Mouse (Mus musculus) lung, embryonic 14.5 days (tissue): ENCODE results near the gene Sulf2. TPM values are rescaled to one million over a fixed set of nuclear protein-coding genes. Genes with fewer than 3 reads are reported as not detected.

Source experiments
- ATAC-seq: fragments of 200-750 bp; cut with Nextera tagmentation; 2 replicates; pipeline ENCODE4 v1.8.0; 2017; ENCODE audit warnings: mild to moderate bottlenecking, moderate TSS enrichment, moderate library complexity; ENCODE audit not compliant: insufficient read depth
- DNase-seq: peaks from one replicate; pipeline ENCODE4 v3.0.0-alpha.2; 2015
- H3K27ac ChIP-seq: fragments of 300-500 bp; sonication (generic); 2 replicates; pipeline ENCODE4 v1.5.1; 2014; ENCODE audit warnings: low read depth, mild to moderate bottlenecking, moderate library complexity
- H3K27me3 ChIP-seq: fragments of 300-500 bp; sonication (generic); 2 replicates; pipeline ENCODE4 v1.6.1; 2014; ENCODE audit warnings: low read length, control low read depth; ENCODE audit not compliant: insufficient read depth
- H3K36me3 ChIP-seq: fragments of 300-500 bp; sonication (generic); 2 replicates; pipeline ENCODE4 v1.6.1; 2014; ENCODE audit warnings: control low read depth; ENCODE audit not compliant: insufficient read depth
- H3K4me1 ChIP-seq: fragments of 300-500 bp; sonication (generic); 2 replicates; pipeline ENCODE4 v1.6.1; 2014; ENCODE audit warnings: antibody characterized with exemption, control low read depth; ENCODE audit not compliant: insufficient read depth
- H3K4me2 ChIP-seq: fragments of 300-500 bp; sonication (generic); 2 replicates; pipeline ENCODE4 v1.6.1; 2014; ENCODE audit warnings: mild to moderate bottlenecking
- H3K4me3 ChIP-seq: fragments of 300-500 bp; sonication (generic); 2 replicates; pipeline ENCODE4 v1.5.1; 2014; ENCODE audit warnings: low read depth, low read length
- H3K9ac ChIP-seq: fragments of 300-500 bp; sonication (generic); 2 replicates; pipeline ENCODE4 v1.6.1; 2014
- H3K9me3 ChIP-seq: fragments of 300-500 bp; sonication (generic); 2 replicates; pipeline ENCODE4 v1.6.1; 2016; ENCODE audit warnings: low read depth, low read length, control low read depth
- CTCF ChIP-seq: IDR thresholded peaks from 2 replicates; pipeline ENCODE4 v1.5.1; 2016; ENCODE audit warnings: antibody characterized with exemption, low read depth
- WGBS: fragments of 180-500 bp; shearing (Covaris S2); extraction: QIAGEN DNeasy Blood & Tissue Kit; methylation state at CpG from one replicate; pipeline ENCODE4 v1.1.7; 2014; 5-methylcytosine and 5-hydroxymethylcytosine counted together
- polyA plus RNA-seq: library from polyadenylated mRNA; unstranded; fragments of >200 nt; fragmentation: Nextera tagmentation; extraction: Ambion mirVana; gene quantifications from 2 replicates; pipeline ENCODE4 v1.2.1, GENCODE M21; 2014

Gene Sulf2
- polyA plus RNA-seq, 1 experiment from 2014 or later = 57.6 TPM

DNA sequence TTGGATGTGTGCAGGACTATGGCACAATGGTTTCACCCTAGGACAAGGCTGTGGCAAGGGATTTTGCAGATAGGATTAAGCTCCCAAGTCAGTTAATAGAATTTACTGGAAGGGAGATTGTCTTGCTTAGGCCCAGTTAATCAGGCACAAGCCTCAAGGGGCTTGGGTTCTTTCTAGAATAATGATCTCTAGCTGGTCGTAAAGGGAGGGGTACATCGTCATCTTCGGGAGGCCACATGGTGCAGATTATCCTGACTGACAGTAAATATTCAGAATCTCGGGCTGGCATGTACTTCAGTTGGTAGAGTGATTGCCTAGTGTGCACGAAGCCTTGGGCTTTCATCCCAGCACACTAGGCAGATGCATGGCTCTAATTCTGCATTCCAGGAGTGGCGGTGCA, 8.5 kb upstream of the Sulf2 start:
- no peak for DNase-seq
- no peaks in the 10 kb centered on the region for H3K4me1 ChIP-seq
- H3K9me3 ChIP-seq = no peaks in the 10 kb centered on the region; the same call in 1 of the 2 replicates
- TF ChIP-seq CTCF = no peak
- no peak overlapping the region for H3K27ac ChIP-seq
- no peaks in the 10 kb centered on the region for H3K36me3 ChIP-seq
- 83% methylated on average over 6 of the region's 6 CpGs for WGBS
- no peak overlapping the region for H3K9ac ChIP-seq
- no peak overlapping the region for H3K4me2 ChIP-seq
- H3K27me3 ChIP-seq = no peaks in the 10 kb centered on the region
- ATAC-seq = no peak
- H3K4me3 ChIP-seq = no peak overlapping the region

- no peak for ATAC-seq
- Histone ChIP-seq H3K27me3 (no peaks in the 10 kb centered on the region), H3K4me3 (no peak overlapping the region), H3K36me3 (no peaks in the 10 kb centered on the region), H3K9me3 (no peaks in the 10 kb centered on the region; the same call in 1 of the 2 replicates), H3K4me2 (no peak overlapping the region), H3K27ac (no peak overlapping the region), H3K9ac (no peak overlapping the region), H3K4me1 (no peaks in the 10 kb centered on the region)
- WGBS = 46% methylated on average over 5 of the region's 5 CpGs
- no peak for TF ChIP-seq CTCF
- DNase-seq = peak; percentile 47
These were observed 7.8 kb upstream of the Sulf2 start for GRCm38 (mm10) chr2:166163252-166163651.

DNA sequence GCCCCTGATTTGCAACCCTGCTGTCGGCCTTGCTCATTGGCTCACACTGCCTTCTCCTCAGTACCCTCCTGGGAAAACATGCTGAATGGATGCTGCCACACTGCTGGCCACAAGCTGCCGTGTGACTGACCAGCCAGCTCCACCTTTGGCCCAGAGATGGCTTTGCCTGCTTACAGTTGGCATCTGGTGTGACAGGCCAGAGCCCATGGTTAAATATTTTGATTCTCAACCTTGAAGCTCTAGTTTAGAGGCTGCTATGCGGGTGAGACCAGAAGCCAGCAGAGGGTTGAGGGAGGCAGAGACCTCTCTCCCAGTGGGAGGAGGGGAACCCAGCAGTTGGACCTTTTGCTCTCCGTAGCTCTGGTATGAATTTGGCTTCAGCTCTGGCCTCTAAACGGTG, 6.7 kb upstream of the Sulf2 start:
- ATAC-seq (no peak), DNase-seq (no peak)
- Histone ChIP-seq H3K4me1 (no peaks in the 10 kb centered on the region), H3K9ac (no peak overlapping the region), H3K36me3 (no peaks in the 10 kb centered on the region), H3K27me3 (0 out of 2 replicates have a peak, but pooled peaks cover 4% of the 10 kb centered on the region), H3K4me2 (no peak overlapping the region), H3K4me3 (no peak overlapping the region), H3K9me3 (no peaks in the 10 kb centered on the region; the same call in 1 of the 2 replicates), H3K27ac (no peak overlapping the region)
- no peak for TF ChIP-seq CTCF
- 65% methylated on average over 5 of the region's 5 CpGs for WGBS

GRCm38 (mm10) chr2:166159276-166159675, 3.8 kb upstream of the Sulf2 start:
- peak; percentile 30; the same call in 1 of the 2 replicates for TF ChIP-seq CTCF
- DNase-seq (no peak), ATAC-seq (no peak)
- H3K27me3 ChIP-seq = 0 out of 2 replicates have a peak, but pooled peaks cover 4% of the 10 kb centered on the region
- WGBS = 91% methylated on average over 7 of the region's 7 CpGs
- no peaks in the 10 kb centered on the region; the same call in 1 of the 2 replicates for H3K9me3 ChIP-seq
- H3K9ac ChIP-seq = no peak overlapping the region
- H3K4me2 ChIP-seq = no peak overlapping the region
- no peaks in the 10 kb centered on the region for H3K36me3 ChIP-seq
- no peak overlapping the region for H3K27ac ChIP-seq
- H3K4me1 ChIP-seq = 0 out of 2 replicates have a peak, but pooled peaks cover 6% of the 10 kb centered on the region
- H3K4me3 ChIP-seq = no peak overlapping the region

DNA sequence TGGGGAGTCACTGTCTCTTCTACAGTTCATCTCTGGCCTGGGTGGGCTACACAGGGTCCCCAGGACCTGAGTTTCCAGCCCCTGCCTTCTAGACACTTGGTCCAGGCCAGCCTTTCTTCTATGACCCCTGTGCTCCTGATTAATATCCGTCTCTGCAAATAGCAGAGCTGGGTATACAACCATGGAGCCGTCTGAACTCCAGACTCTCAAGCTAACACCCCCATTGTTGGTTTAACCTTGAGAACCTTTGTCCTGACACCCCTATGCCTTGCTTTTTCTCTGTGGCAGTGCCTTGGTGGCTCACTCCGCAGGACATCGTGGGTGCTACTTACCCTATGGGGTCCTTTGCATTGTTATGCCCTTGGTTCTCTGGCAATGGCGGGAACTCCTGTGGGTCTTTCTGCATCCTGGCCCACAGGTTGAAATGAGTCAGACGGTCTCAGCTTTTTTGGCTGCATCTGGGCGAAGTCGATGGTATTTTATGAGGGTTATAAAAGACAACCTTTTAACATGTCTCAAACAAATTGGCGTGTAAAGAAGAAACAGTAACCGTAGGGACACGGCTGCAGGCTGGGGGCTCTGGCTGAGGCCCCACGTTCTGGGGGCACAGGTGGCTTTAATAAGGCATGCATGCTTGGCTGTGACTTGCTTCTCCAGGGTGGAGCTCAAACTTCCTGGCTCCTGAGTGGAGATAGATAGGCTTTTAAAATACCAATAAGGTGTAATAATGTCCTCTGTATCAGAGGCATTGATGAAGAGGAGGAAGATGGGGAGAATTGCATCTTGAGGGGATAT, 2.5 kb upstream of the Sulf2 start:
- DNase-seq (no peak), ATAC-seq (no peak)
- H3K4me1 ChIP-seq = 0 out of 2 replicates have a peak, but pooled peaks cover 9% of the 10 kb centered on the region
- H3K27me3 ChIP-seq = peaks cover 4% of the 10 kb centered on the region; the same call in 1 of the 2 replicates
- H3K27ac ChIP-seq = no peak overlapping the region
- TF ChIP-seq CTCF = no peak
- no peak overlapping the region for H3K4me2 ChIP-seq
- no peak overlapping the region for H3K4me3 ChIP-seq
- 70% methylated on average over 12 of the region's 12 CpGs for WGBS
- H3K9me3 ChIP-seq = no peaks in the 10 kb centered on the region; the same call in 1 of the 2 replicates
- H3K36me3 ChIP-seq = no peaks in the 10 kb centered on the region
- H3K9ac ChIP-seq = no peak overlapping the region

- no peak for ATAC-seq
These were observed 1.7 kb upstream of the Sulf2 start for GRCm38 (mm10) chr2:166157144-166157543.

DNA sequence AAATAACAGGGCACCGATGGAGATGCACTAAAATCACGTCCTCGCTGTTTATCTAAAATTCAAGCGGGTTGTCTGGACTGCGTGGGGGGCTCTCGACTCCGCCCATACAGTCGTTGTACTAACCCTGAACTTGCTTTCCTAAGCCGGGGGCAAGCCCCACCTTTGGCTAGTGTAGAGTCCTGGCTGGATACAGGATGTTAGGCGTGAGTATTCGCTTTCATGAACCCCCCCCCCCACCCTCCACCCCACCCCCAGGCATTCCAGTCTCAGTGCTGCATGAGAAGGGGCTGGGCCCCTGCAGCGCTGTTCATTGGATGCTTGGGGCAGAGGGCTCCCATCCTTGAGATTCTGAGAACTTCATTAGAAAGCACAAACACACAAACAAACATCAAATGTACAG, 659 bp upstream of the Sulf2 start:
- peak overlapping the region; percentile 64; the same call in 1 of the 2 replicates for H3K4me3 ChIP-seq
- DNase-seq (no peak), ATAC-seq (no peak)
- H3K9me3 ChIP-seq = no peaks in the 10 kb centered on the region; the same call in 1 of the 2 replicates
- TF ChIP-seq CTCF = no peak
- no peak overlapping the region; the same call in 1 of the 2 replicates for H3K27ac ChIP-seq
- no peak overlapping the region for H3K9ac ChIP-seq
- peaks cover 26% of the 10 kb centered on the region for H3K4me1 ChIP-seq
- no peaks in the 10 kb centered on the region for H3K36me3 ChIP-seq
- H3K27me3 ChIP-seq = peaks cover 4% of the 10 kb centered on the region; the same call in 1 of the 2 replicates
- H3K4me2 ChIP-seq = peak overlapping the region; percentile 99
- 5% methylated on average over 12 of the region's 12 CpGs for WGBS

More at GRCm38 (mm10) chr2:166157144-166157543, 1.7 kb upstream of the Sulf2 start:
- no peak overlapping the region for H3K4me3 ChIP-seq
- no peaks in the 10 kb centered on the region; the same call in 1 of the 2 replicates for H3K9me3 ChIP-seq
- no peaks in the 10 kb centered on the region for H3K36me3 ChIP-seq
- no peak overlapping the region for H3K4me2 ChIP-seq
- no peak overlapping the region for H3K27ac ChIP-seq
- H3K9ac ChIP-seq = no peak overlapping the region
- WGBS = 72% methylated on average over 2 of the region's 2 CpGs
- peaks cover 16% of the 10 kb centered on the region; the same call in 1 of the 2 replicates for H3K4me1 ChIP-seq
- peaks cover 4% of the 10 kb centered on the region; the same call in 1 of the 2 replicates for H3K27me3 ChIP-seq
- no peak for DNase-seq
- no peak for TF ChIP-seq CTCF
